Mouse (Mus musculus): Measurements from ENCODE around the gene Hba-a1. TPM values are rescaled to one million over a fixed set of nuclear protein-coding genes. Genes with fewer than 3 reads are reported as not detected.
"Not testable (repeated sequence)": the region's sequence is repeated elsewhere in the genome, so short reads cannot be mapped to it uniquely, and the experiment has no call there.

The Hba-a1 gene
- polyA plus RNA-seq, 1 experiment from 2014 or later, result 2,714 TPM

DNA sequence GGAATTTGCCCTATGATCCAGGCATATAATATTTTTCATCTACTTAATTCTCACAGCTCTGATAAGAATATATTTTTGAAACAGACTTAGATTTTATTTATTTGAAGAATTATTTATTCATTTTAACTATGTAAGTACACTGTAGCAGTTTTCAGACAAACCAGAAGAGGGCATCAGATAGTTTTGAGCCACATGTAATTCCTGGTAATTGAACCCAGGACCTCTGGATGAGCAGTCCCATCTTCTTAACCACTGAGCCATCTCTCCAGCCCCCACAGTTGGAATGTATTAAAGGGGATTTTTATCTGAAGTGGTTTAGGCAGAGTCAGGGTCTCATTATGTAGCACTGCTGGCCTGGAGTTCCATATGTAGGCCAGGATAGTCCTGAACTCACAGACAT, 2.6 kb downstream of the Hba-a1 start:
- not testable (repeated sequence) for ATAC-seq; H3K4me3 ChIP-seq (ENCODE audit: low read length); H3K4me1 ChIP-seq (ENCODE audit: control insufficient read depth, insufficient read depth, low read depth, low read length); H3K36me3 ChIP-seq (ENCODE audit: control insufficient read depth, insufficient read depth, low read length); H3K9me3 ChIP-seq (ENCODE audit: control insufficient read depth, low read length); H3K27ac ChIP-seq (ENCODE audit: low read depth, low read length); H3K4me2 ChIP-seq (ENCODE audit: low read length); H3K27me3 ChIP-seq (replicated peaks; ENCODE audit: control insufficient read depth, insufficient read depth, low read length); H3K9ac ChIP-seq (ENCODE audit: low read depth, low read length)

DNA sequence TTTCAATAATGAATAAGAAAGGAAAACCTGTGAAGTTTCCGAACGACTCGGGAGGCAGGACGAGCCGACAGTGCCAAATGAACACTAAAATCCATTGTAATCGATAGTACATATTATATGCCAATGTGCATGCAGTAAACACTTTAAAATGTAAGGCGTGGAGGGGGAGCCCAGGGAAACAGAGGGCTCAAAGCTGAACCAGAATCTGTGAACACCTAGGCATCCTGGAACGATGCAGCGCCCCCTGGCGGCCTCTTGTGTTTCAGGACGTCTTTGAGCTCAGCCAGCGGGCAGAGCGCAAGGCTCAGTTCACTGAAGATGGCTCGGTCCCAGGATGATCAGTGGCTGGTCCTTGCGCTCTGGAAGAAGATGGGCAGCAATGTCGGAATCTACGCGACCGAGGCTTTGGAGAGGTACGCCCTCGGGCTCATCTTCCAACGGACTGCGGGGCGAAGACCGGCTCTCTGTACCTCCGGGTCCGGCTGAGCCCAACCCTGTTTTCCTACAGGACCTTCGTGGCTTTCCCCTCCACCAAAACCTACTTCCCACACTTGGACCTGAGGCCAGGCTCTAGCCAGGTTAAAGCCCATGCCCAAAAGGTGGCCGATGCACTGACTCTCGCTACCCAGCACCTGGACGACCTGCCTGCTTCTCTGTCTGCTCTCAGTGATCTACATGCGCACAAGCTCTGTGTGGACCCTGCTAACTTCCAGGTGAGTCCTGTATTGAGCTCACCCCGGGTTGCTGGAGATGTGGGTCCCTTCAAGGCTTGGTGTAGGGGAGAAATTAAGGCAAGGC, 3.6 kb downstream of the Hba-a1 start, which contains the start of gene Hbq1b:
Hbq1b (plus strand) TSS at position 271 of the 798 bp plus-strand sequence.
- H3K36me3 ChIP-seq (ENCODE audit: control insufficient read depth, insufficient read depth, low read length); H3K9me3 ChIP-seq (ENCODE audit: control insufficient read depth, low read length); H3K27ac ChIP-seq (ENCODE audit: low read depth, low read length); H3K27me3 ChIP-seq (replicated peaks; ENCODE audit: control insufficient read depth, insufficient read depth, low read length); H3K4me1 ChIP-seq (ENCODE audit: control insufficient read depth, insufficient read depth, low read depth, low read length): not testable (repeated sequence)
- H3K9ac ChIP-seq (ENCODE audit: low read depth, low read length), result peak within 1 kb of the TSS; percentile 44
- H3K4me3 ChIP-seq (ENCODE audit: low read length), result peak within 1 kb of the TSS; percentile 35
- peak within 1 kb of the TSS; percentile 54 for H3K4me2 ChIP-seq (ENCODE audit: low read length)
- 23% methylated on average over 30 of the region's 33 CpGs for WGBS
- ATAC-seq, result peak; percentile 83

DNA sequence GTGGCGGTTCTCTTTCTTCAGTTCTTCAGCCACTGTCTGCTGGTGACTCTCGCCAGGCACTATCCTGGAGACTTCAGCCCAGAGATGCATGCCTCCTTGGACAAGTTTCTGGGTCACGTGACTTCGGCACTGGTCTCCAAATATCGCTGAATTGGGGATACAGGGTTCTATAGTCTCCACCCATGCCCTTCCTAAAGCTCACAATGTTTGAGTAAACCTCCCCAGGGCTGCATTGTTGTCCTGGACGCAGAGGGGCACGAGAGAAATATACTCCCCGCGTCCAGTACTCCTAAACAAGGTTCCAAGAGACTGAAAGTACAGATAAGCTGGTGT, 4.1 kb downstream of the Hba-a1 start:
- H3K36me3 ChIP-seq (ENCODE audit: control insufficient read depth, insufficient read depth, low read length), result no peaks in the 10 kb centered on the region
- H3K4me1 ChIP-seq (ENCODE audit: control insufficient read depth, insufficient read depth, low read depth, low read length), result no peaks in the 10 kb centered on the region
- no peaks in the 10 kb centered on the region for H3K9me3 ChIP-seq (ENCODE audit: control insufficient read depth, low read length)
- no peaks in the 10 kb centered on the region; the same call in 1 of the 2 replicates for H3K27me3 ChIP-seq (replicated peaks; ENCODE audit: control insufficient read depth, insufficient read depth, low read length)
- WGBS, result 77% methylated on average over 9 of the region's 9 CpGs
- H3K4me3 ChIP-seq (ENCODE audit: low read length), result no peak overlapping the region
- H3K27ac ChIP-seq (ENCODE audit: low read depth, low read length), result no peak overlapping the region
- ATAC-seq, result no peak
- H3K9ac ChIP-seq (ENCODE audit: low read depth, low read length), result no peak overlapping the region
- H3K4me2 ChIP-seq (ENCODE audit: low read length), result no peak overlapping the region

DNA sequence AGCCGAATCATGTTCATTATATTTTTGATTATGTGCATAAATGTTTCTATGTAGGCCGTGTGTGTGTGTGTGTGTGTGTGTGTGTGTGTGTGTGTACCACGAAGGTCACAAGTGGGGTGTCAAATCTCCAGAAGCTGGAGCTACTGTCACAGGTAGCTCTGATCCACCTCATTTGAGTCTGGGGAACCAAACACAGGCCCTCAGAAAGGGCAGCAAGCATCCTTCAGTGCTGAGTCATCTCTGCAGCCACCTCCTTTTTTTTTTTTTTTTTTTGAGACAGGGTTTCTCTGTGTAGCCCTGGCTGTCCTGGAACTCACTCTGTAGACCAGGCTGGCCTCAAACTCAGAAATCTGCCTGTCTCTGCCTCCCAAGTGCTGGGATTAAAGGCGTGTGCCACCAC, 9.5 kb downstream of the Hba-a1 start:
- not testable (repeated sequence) for H3K4me2 ChIP-seq (ENCODE audit: low read length); H3K36me3 ChIP-seq (ENCODE audit: control insufficient read depth, insufficient read depth, low read length); H3K9ac ChIP-seq (ENCODE audit: low read depth, low read length); H3K27me3 ChIP-seq (replicated peaks; ENCODE audit: control insufficient read depth, insufficient read depth, low read length); H3K27ac ChIP-seq (ENCODE audit: low read depth, low read length); H3K4me3 ChIP-seq (ENCODE audit: low read length); ATAC-seq; H3K4me1 ChIP-seq (ENCODE audit: control insufficient read depth, insufficient read depth, low read depth, low read length); H3K9me3 ChIP-seq (ENCODE audit: control insufficient read depth, low read length)
- WGBS, result 79% methylated on average over 4 of the region's 4 CpGs

DNA sequence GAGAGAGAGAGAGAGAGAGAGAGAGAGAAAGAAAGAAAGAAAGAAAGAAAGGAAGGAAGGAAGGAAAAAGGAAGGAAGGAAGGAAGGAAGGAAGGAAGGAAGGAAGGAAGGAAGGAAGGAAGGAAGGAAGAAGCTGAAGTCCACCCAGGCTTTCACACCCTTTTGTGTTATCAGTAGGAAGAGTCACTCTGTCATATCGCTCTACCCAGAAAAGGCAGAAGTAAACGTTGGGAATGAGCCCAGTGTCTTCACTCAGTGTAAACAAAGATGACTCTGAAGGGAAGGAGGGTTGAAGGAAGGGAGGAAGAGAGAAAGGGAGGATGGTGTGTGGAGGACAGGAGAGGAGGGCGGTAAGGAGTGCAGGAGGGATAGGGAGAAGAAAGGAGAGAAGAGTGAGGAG, 10.2 kb downstream of the Hba-a1 start:
- not testable (repeated sequence) for H3K27ac ChIP-seq (ENCODE audit: low read depth, low read length); H3K4me1 ChIP-seq (ENCODE audit: control insufficient read depth, insufficient read depth, low read depth, low read length); H3K4me3 ChIP-seq (ENCODE audit: low read length); H3K9me3 ChIP-seq (ENCODE audit: control insufficient read depth, low read length); ATAC-seq; H3K9ac ChIP-seq (ENCODE audit: low read depth, low read length); H3K27me3 ChIP-seq (replicated peaks; ENCODE audit: control insufficient read depth, insufficient read depth, low read length); H3K4me2 ChIP-seq (ENCODE audit: low read length); H3K36me3 ChIP-seq (ENCODE audit: control insufficient read depth, insufficient read depth, low read length)
- WGBS, result 76% methylated on average over 3 of the region's 3 CpGs

DNA sequence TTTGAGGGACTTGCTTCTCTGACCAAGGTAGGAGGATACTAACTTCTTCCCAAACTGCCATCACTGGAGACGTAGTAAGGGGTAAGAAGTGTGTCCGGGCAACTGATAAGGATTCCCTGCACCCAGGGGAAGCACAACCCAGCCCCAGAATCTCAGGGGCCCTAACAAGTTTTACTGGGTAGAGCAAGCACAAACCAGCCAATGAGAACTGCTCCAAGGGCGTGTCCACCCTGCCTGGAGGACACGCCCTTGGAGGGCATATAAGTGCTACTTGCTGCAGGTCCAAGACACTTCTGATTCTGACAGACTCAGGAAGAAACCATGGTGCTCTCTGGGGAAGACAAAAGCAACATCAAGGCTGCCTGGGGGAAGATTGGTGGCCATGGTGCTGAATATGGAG, 12.9 kb downstream of the Hba-a1 start, which contains the start of gene Hba-a2:
Hba-a2 (plus strand) TSS at position 287 of the 400 bp plus-strand sequence.
- not testable (repeated sequence) for H3K27me3 ChIP-seq (replicated peaks; ENCODE audit: control insufficient read depth, insufficient read depth, low read length); ATAC-seq; H3K9ac ChIP-seq (ENCODE audit: low read depth, low read length); H3K36me3 ChIP-seq (ENCODE audit: control insufficient read depth, insufficient read depth, low read length); H3K4me1 ChIP-seq (ENCODE audit: control insufficient read depth, insufficient read depth, low read depth, low read length); H3K4me3 ChIP-seq (ENCODE audit: low read length); H3K27ac ChIP-seq (ENCODE audit: low read depth, low read length); H3K4me2 ChIP-seq (ENCODE audit: low read length); H3K9me3 ChIP-seq (ENCODE audit: control insufficient read depth, low read length)
- no CpG with 5 or more reads among the region's 4 CpGs for WGBS

DNA sequence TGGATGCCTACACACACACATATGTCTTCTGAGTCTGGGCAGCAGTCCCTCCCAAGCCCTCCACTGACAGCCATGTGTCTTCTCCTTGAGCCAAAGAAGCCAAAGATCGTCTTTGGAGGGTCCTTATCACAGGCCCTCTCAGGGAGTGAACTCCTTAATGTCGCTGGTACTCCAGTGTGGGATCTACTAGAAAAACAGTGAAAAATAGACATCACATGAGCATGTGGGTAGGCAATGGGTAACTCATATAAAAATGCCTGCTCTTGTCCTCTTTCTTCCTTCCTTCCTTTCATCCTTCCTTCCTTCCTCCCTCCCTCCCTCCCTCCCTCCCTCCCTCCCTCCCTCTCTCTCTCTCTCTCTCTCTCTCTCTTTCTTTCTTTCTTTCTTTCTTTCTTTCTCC, 14.1 kb downstream of the Hba-a1 start:
- not testable (repeated sequence) for H3K36me3 ChIP-seq (ENCODE audit: control insufficient read depth, insufficient read depth, low read length); H3K4me3 ChIP-seq (ENCODE audit: low read length); H3K4me1 ChIP-seq (ENCODE audit: control insufficient read depth, insufficient read depth, low read depth, low read length); ATAC-seq; H3K9ac ChIP-seq (ENCODE audit: low read depth, low read length); H3K9me3 ChIP-seq (ENCODE audit: control insufficient read depth, low read length); H3K4me2 ChIP-seq (ENCODE audit: low read length); H3K27ac ChIP-seq (ENCODE audit: low read depth, low read length); H3K27me3 ChIP-seq (replicated peaks; ENCODE audit: control insufficient read depth, insufficient read depth, low read length)
- WGBS, result 54% methylated on average over 2 of the region's 2 CpGs

DNA sequence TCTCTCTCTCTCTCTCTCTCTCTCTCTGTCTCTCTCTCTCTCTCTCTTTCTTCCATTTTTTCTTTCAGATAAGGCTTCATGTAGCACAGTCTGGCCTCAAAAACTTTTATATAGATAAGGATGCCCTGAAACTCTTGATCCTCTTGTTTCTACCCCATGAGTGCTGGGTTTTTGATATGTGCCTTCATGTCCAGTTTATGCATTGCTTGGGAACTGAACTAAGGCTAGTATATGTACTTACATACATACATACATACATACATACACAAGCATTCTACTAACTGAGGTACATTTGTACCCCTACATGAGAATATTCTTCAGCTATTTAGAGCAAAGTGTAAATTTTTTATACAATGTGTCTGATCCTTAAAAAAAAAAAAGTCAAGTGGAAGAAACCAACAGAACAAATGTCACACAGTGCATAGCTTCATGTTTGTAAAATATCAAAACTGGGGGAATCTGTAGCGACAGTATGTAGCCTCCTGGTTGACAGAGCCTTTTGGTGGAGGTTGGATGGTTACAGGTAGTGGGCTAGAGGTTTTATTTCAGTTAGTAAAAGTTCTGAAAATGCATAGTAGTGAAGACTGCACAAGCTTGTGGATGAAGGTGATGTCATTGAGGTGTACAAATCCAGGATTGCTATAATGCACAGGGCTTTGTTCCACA, 14.7 kb downstream of the Hba-a1 start:
- H3K9ac ChIP-seq (ENCODE audit: low read depth, low read length), result no peak overlapping the region
- no peak for ATAC-seq
- H3K4me3 ChIP-seq (ENCODE audit: low read length), result no peak overlapping the region
- no peak overlapping the region for H3K4me2 ChIP-seq (ENCODE audit: low read length)
- H3K27me3 ChIP-seq (replicated peaks; ENCODE audit: control insufficient read depth, insufficient read depth, low read length), result no peaks in the 10 kb centered on the region
- H3K9me3 ChIP-seq (ENCODE audit: control insufficient read depth, low read length), result no peaks in the 10 kb centered on the region
- no peak overlapping the region for H3K27ac ChIP-seq (ENCODE audit: low read depth, low read length)
- H3K4me1 ChIP-seq (ENCODE audit: control insufficient read depth, insufficient read depth, low read depth, low read length), result no peaks in the 10 kb centered on the region; the same call in 1 of the 2 replicates
- 97% methylated on average over 1 of the region's 1 CpGs for WGBS
- H3K36me3 ChIP-seq (ENCODE audit: control insufficient read depth, insufficient read depth, low read length), result no peaks in the 10 kb centered on the region

DNA sequence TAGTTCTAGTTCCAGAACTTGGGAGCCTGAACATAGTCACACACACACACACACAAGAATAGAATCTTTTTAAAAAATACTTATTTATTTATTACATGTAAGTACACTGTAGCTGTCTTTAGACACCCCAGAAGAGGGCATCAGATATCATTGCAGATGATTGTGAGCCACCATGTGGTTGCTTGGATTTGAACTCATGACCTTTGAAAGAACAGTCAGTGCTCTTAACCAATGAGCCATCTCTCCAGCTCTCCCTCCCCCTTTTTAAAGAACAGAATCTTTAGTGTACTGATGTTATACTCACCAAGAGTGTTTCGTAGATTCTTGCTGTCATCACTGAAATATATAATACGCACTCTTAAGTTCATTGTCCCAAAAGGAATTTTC, 15.2 kb downstream of the Hba-a1 start:
- Histone ChIP-seq H3K27ac (ENCODE audit: low read depth, low read length) (no peak overlapping the region), H3K9ac (ENCODE audit: low read depth, low read length) (no peak overlapping the region), H3K4me3 (ENCODE audit: low read length) (no peak overlapping the region), H3K4me1 (ENCODE audit: control insufficient read depth, insufficient read depth, low read depth, low read length) (no peaks in the 10 kb centered on the region; the same call in 1 of the 2 replicates), H3K4me2 (ENCODE audit: low read length) (no peak overlapping the region), H3K36me3 (ENCODE audit: control insufficient read depth, insufficient read depth, low read length) (no peaks in the 10 kb centered on the region), H3K27me3 (replicated peaks; ENCODE audit: control insufficient read depth, insufficient read depth, low read length) (no peaks in the 10 kb centered on the region), H3K9me3 (ENCODE audit: control insufficient read depth, low read length) (no peaks in the 10 kb centered on the region)
- 98% methylated on average over 2 of the region's 2 CpGs for WGBS
- ATAC-seq, result no peak

Data from hindbrain, embryonic 16.5 days (tissue).